Mouse (Mus musculus): ENCODE results near the gene Degs1.

DNA sequence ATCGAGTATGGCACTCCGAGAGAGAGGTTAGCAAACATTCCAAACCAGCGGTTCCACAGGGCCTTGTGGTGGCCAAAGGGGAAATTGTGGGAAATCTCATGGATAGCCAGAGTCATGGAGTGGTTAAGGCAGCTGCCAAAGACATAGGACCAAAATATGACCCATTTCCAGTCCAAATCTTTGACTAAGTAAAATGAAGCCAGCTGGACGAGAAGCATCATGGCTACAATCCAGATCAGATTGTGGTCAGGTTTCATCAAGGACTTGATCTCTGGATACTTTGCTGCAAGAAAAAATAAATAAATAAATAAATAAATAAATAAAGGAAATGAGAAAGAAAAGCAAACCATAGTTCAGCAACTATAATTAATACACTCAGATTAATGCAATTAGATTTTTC lies 3.2 kb downstream of the Degs1 start:
- TF ChIP-seq PAX5 (IDR thresholded peaks at IDR 0.05; ENCODE audit: low read length) (no peak), IRF4 (IDR thresholded peaks at IDR 0.05; ENCODE audit: low read depth, low read length) (no peak), CTCF (conservative IDR thresholded peaks at IDR 0.05 in 1 of 2, IDR thresholded peaks at IDR 0.05 in 1 of 2; ENCODE audit: low read depth in 2 of 2, low read length in 2 of 2) (no peak), EP300 (IDR thresholded peaks at IDR 0.05; ENCODE audit: low read length) (no peak), USF2 (conservative IDR thresholded peaks at IDR 0.05; ENCODE audit: low read depth, low read length) (no peak), E2F4 (IDR thresholded peaks at IDR 0.05; ENCODE audit: insufficient replicate concordance, low read depth, low read length) (no peak)
